Mouse (Mus musculus): ENCODE measurements around the gene Spock1.

DNA sequence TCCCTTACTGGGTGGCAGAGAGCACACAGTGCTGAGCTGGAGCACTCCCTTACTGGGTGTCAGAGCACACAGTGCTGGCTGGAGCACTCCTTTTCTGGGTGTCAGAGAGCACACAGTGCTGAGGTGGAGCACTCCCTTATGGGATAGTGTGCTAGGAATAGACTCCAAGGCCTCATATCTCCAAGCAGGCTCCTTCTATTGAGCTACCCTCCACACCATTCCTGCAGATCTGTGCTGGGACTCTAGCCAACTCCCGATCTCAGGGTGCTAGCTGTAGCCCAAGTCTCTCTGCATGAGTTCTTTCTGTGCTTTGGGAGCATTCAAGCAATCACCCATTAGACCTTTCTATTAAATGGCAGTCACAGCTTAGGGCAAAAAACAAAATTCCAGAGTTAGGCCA lies 54.5 kb downstream of the Spock1 start:
- TF ChIP-seq CTCF (IDR thresholded peaks at IDR 0.05; ENCODE audit: low read depth) (no peak), EP300 (optimal IDR thresholded peaks at IDR 0.05) (no peak)

Data from stomach, postnatal 0 days (tissue).